Mouse (Mus musculus) lung, adult 2 months (tissue): ENCODE measurements around the gene Txndc5. TPM values are rescaled to one million over a fixed set of nuclear protein-coding genes. Genes with fewer than 3 reads are reported as not detected.
A peak's percentile ranks its signal among the peaks of the same experiment; 100 is the strongest.

ENCODE experiments used
- DNase-seq: peaks from one replicate; pipeline ENCODE4 v3.0.0; 2022
- H3K4me1 ChIP-seq: fragments of 200-500 bp; 2 replicates; pipeline ENCODE4 v1.6.1; 2011; ENCODE audit warnings: low read length; ENCODE audit not compliant: control insufficient read depth, insufficient read depth
- H3K4me3 ChIP-seq: fragments of 200-500 bp; replicated peaks from 2 replicates; pipeline ENCODE3; 2011; ENCODE audit warnings: low read depth, mild to moderate bottlenecking, control low read depth, low read length; ENCODE audit errors: extremely low read depth
- CTCF ChIP-seq: fragments of 200-500 bp; IDR thresholded peaks from 2 replicates; pipeline ENCODE4 v1.5.1; 2011; ENCODE audit warnings: mild to moderate bottlenecking, low read length, control low read depth; ENCODE audit not compliant: insufficient read depth
- POLR2A ChIP-seq: fragments of 200-500 bp; IDR thresholded peaks from 2 replicates; pipeline ENCODE4 v1.6.1; 2011; ENCODE audit warnings: low read depth, mild to moderate bottlenecking, control low read depth, low read length, borderline replicate concordance; ENCODE audit errors: extremely low read depth
- WGBS: fragments of 180-500 bp; shearing (Covaris S2); methylation state at CpG from one replicate; pipeline ENCODE4 v1.1.7; 2018; 5-methylcytosine and 5-hydroxymethylcytosine counted together
- polyA plus RNA-seq: library from polyadenylated mRNA; depleted of rRNA; stranded (reverse); fragments of >200 nt; gene quantifications from 2 replicates; pipeline ENCODE4 v1.2.3, GENCODE M21; 2012

Txndc5 gene
- polyA plus RNA-seq, 1 experiment = 134 TPM

GRCm38 (mm10) chr13:38527797-38528650 lies 600 bp downstream of the Txndc5 start:
- under 1% methylated on average over 87 of the region's 87 CpGs for WGBS
- peak; percentile 96 for DNase-seq
- Histone ChIP-seq H3K4me1 (peaks cover 25% of the 10 kb centered on the region), H3K4me3 (peak overlapping the region; percentile 78)
- TF ChIP-seq CTCF (no peak), POLR2A (peak; percentile 37; the same call in 1 of the 2 replicates)

DNA sequence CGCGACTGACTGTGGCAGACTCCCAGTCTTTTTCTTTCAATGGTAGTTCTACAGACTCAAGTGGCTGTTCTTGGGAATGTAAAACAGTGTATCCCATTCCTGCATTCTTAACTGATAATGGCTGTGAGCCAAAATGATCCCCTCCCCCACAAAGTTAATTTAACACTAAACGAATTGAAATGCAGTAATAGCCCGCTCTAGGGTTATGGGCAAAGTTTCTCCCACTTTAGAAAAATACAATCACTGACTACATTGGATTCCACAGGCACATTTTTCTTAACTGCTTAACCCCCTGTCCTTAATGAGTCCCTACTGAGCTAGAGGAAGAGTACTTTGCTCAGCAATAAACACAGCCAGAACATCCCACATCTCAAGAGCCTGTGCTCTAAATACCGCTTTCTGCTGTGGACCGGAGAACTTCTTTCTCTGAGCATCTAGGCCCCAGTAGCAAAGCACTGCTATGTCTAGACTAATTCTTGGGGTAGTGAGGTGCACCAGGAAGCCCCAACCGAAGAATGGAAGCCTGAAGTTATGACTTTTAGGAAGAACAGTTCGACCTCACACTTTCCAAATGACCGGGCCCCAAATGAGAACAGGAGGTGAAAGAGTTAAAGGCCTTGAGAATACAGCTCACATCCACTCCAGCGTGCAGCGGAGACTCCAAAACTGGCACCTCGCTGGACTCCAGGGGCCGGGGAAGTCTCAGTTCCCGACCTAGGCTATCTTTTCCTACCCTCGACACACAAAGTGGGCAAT lies 1.4 kb downstream of the Txndc5 start:
- Histone ChIP-seq H3K4me1 (peaks cover 27% of the 10 kb centered on the region), H3K4me3 (peak overlapping the region; percentile 76)
- no peak for DNase-seq
- TF ChIP-seq POLR2A (no peak), CTCF (no peak)
- 6% methylated on average over 15 of the region's 15 CpGs for WGBS

DNA sequence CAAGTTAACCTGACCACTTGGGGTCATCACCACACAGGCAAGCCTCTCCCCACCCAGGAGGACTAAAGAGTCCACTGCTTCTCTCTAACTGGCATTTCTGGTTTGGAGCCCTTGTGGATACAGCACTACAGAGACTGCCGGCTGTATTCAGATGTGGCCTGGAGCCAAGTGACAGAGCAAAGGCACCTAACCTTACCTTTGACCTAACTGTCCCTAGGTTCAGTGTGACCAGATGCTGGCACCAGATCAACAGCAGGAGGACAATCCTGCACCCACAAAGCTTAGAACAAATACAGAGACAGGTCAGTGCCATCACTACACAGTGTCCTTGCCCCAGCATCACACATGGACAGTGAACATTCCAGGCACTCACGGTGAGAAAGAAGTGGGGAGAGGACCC lies 2.5 kb downstream of the Txndc5 start:
- Histone ChIP-seq H3K4me3 (peak overlapping the region; percentile 7), H3K4me1 (peaks cover 34% of the 10 kb centered on the region)
- WGBS = 33% methylated on average over 2 of the region's 2 CpGs
- TF ChIP-seq POLR2A (no peak), CTCF (no peak)
- no peak for DNase-seq

- DNase-seq = no peak
- 66% methylated on average over 3 of the region's 3 CpGs for WGBS
- Histone ChIP-seq H3K4me1 (peaks cover 39% of the 10 kb centered on the region), H3K4me3 (no peak overlapping the region)
- TF ChIP-seq POLR2A (no peak), CTCF (no peak)
Observed at GRCm38 (mm10) chr13:38525261-38525660, 3.4 kb downstream of the Txndc5 start.

GRCm38 (mm10) chr13:38523231-38523630 lies 5.4 kb downstream of the Txndc5 start:
- DNase-seq = no peak
- TF ChIP-seq CTCF (no peak), POLR2A (no peak)
- WGBS = 68% methylated on average over 11 of the region's 11 CpGs
- Histone ChIP-seq H3K4me3 (no peak overlapping the region), H3K4me1 (peaks cover 34% of the 10 kb centered on the region)

GRCm38 (mm10) chr13:38522056-38522654 lies 6.5 kb downstream of the Txndc5 start:
- peaks cover 34% of the 10 kb centered on the region for H3K4me1 ChIP-seq
- 42% methylated on average over 4 of the region's 4 CpGs for WGBS
- no peak for TF ChIP-seq POLR2A
- no peak for TF ChIP-seq CTCF

DNA sequence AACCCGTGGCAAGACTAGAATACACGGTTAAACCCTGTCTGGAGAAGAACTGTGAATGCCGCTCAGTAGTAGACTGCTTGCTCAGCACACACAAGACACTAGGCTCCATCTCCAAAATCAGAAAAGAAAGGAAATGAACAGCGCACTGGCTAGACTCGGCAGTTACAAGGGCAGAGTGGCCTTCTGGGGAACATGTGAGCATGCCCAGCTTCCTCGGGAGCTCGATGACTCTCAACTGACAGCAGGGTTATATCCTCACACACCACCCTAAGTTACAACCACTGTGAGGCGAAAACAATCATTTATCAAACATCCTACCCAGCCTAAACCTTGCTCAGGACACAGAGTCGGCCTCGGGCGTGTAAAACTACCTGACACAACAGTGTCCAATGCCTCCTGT lies 8.3 kb downstream of the Txndc5 start:
- WGBS = 76% methylated on average over 11 of the region's 11 CpGs
- Histone ChIP-seq H3K4me1 (peaks cover 27% of the 10 kb centered on the region), H3K4me3 (no peak overlapping the region)
- no peak for DNase-seq
- TF ChIP-seq POLR2A (no peak), CTCF (no peak)

More at GRCm38 (mm10) chr13:38522056-38522654, 6.5 kb downstream of the Txndc5 start:
- no peak for DNase-seq
- H3K4me3 ChIP-seq = no peak overlapping the region

GRCm38 (mm10) chr13:38516582-38516981 lies 12.0 kb downstream of the Txndc5 start:
- Histone ChIP-seq H3K4me3 (no peak overlapping the region), H3K4me1 (peaks cover 29% of the 10 kb centered on the region)
- no peak for DNase-seq
- no peak for TF ChIP-seq POLR2A
- TF ChIP-seq CTCF = no peak
- WGBS = 76% methylated on average over 11 of the region's 11 CpGs

DNA sequence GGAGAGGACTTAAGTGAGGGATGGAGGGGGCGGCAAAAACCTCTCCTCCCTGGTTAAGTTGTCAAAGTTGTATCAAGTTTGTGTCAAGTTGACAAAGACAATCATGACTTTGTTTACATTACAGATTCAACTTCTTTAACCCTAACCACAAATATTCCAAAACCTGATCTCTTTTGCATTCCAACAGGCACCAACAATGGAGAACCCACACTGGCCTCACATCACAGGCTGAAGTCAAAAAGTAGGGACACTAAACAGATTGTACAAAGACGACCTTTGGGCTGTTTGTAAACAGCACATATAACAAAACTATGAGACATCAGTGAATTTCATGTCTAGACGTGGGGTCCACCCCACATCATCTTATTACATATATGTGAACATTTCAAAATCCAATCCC lies 12.8 kb downstream of the Txndc5 start:
- Histone ChIP-seq H3K4me3 (no peak overlapping the region), H3K4me1 (peaks cover 22% of the 10 kb centered on the region)
- no peak for DNase-seq
- no peak for TF ChIP-seq POLR2A
- TF ChIP-seq CTCF = no peak
- 55% methylated on average over 3 of the region's 3 CpGs for WGBS

DNA sequence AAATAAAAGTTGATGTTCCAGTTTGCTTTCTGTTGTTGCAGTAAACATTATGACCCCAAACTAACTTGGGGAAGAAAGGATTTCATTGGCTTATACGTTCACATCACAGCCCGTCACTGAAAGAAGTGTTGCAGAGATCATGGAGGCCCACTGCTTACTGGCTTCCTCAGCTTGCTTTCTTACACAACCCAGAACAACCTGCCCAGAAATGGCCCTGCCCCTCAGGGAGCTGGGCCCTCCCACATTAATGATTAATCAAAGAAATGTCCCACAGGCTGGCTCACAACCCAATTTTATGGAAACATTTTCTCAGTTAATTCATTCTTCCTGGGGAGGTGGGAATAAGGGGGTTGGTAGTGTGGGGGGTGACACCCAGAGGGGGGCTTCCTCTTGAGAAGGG lies 13.2 kb downstream of the Txndc5 start:
- TF ChIP-seq CTCF = no peak
- Histone ChIP-seq H3K4me3 (no peak overlapping the region), H3K4me1 (peaks cover 20% of the 10 kb centered on the region)
- 59% methylated on average over 2 of the region's 2 CpGs for WGBS
- no peak for DNase-seq
